Mouse (Mus musculus) neural tube, embryonic 15.5 days (tissue): ENCODE data around the gene Lrrc74a. TPM values are rescaled to one million over a fixed set of nuclear protein-coding genes. Genes with fewer than 3 reads are reported as not detected.
A peak's percentile ranks its signal among the peaks of the same experiment; 100 is the strongest.

Experiments used
- ATAC-seq: fragments of 200-750 bp; cut with Nextera tagmentation; 2 replicates; pipeline ENCODE4 v1.8.0; 2017; ENCODE audit warnings: mild to moderate bottlenecking, moderate TSS enrichment, moderate library complexity; ENCODE audit not compliant: low FRiP score
- H3K27ac ChIP-seq: fragments of 300-500 bp; sonication (generic); replicated peaks from 2 replicates; pipeline ENCODE4 v1.5.1; 2015; ENCODE audit warnings: mild to moderate bottlenecking, inconsistent platforms
- H3K27me3 ChIP-seq: fragments of 300-500 bp; sonication (generic); replicated peaks from 2 replicates; pipeline ENCODE4 v1.6.1; 2015; ENCODE audit warnings: inconsistent platforms
- H3K36me3 ChIP-seq: fragments of 300-500 bp; sonication (generic); 2 replicates; pipeline ENCODE4 v1.6.1; 2015; ENCODE audit warnings: inconsistent platforms
- H3K4me1 ChIP-seq: fragments of 300-500 bp; sonication (generic); 2 replicates; pipeline ENCODE4 v1.6.1; 2015; ENCODE audit warnings: inconsistent platforms
- H3K4me2 ChIP-seq: fragments of 300-500 bp; sonication (generic); 2 replicates; pipeline ENCODE4 v1.6.1; 2015; ENCODE audit warnings: inconsistent platforms, mild to moderate bottlenecking, moderate library complexity
- H3K4me3 ChIP-seq: fragments of 300-500 bp; sonication (generic); replicated peaks from 2 replicates; pipeline ENCODE4 v1.5.1; 2015; ENCODE audit warnings: mild to moderate bottlenecking, inconsistent platforms
- H3K9ac ChIP-seq: fragments of 300-500 bp; sonication (generic); replicated peaks from 2 replicates; pipeline ENCODE4 v1.6.1; 2015; ENCODE audit warnings: mild to moderate bottlenecking, inconsistent platforms
- H3K9me3 ChIP-seq: fragments of 300-500 bp; sonication (generic); replicated peaks from 2 replicates; pipeline ENCODE4 v1.6.1; 2016; ENCODE audit warnings: inconsistent platforms
- WGBS: fragments of 180-500 bp; shearing (Covaris S2); methylation state at CpG from one replicate; pipeline ENCODE4 v1.1.7; 2015; ENCODE audit warnings: mixed read lengths; 5-methylcytosine and 5-hydroxymethylcytosine counted together
- polyA plus RNA-seq: library from polyadenylated mRNA; unstranded; fragments of >200 nt; fragmentation: Nextera tagmentation; extraction: Ambion mirVana; gene quantifications from 2 replicates; pipeline ENCODE4 v1.2.1, GENCODE M21; 2015

Lrrc74a gene
- polyA plus RNA-seq, 1 experiment from 2014 or later = not detected

DNA sequence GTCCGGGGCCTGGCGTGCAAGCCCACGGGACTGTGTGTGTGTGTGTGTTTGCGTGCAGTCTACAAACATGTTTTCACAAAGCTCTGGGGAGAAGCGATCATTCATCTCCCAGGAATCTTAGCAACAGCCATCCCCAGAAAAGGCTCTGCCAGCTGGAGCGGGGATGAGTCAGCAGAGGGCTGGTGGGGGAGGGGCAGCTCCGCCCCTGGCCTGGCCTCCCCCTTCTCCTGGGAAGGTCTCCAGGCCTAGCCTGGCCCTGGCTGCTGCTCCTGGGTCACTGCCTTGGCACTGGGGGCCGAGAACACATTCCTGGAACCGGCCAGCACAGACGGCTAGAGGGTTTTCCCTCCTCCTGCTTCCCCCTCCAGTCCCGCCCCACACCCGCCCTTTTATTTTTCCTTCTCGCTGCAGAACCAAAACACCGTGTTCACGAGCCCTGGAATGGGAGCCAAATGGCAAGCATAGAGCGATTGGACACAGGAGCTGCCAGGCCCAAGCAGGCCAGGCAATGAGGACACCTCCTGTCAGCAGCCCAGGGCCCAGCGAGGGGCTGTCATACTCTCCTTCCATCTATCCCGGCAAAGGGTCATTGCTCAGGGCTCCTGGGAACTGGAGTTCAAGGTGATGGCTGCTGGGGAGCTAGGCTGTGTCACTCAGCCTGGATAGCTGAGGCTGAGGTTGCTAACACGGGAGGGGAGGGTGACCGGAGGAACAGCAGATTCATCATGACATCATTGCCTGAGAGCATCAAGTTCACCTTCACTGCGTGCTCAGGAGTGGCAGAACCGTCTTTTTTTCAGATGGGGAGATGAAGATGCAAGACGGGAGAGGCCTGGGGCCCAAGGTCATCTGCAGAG, 67.2 kb downstream of the Lrrc74a start:
- H3K27ac ChIP-seq = peak overlapping the region; percentile 98
- H3K36me3 ChIP-seq = no peaks in the 10 kb centered on the region
- peaks cover 79% of the 10 kb centered on the region for H3K4me1 ChIP-seq
- H3K27me3 ChIP-seq = no peaks in the 10 kb centered on the region
- peak; percentile 60 for ATAC-seq
- no peak overlapping the region for H3K4me3 ChIP-seq
- peak overlapping the region; percentile 36 for H3K9ac ChIP-seq
- H3K9me3 ChIP-seq = no peaks in the 10 kb centered on the region
- WGBS = 2% methylated on average over 23 of the region's 23 CpGs
- H3K4me2 ChIP-seq = peak overlapping the region; percentile 34

DNA sequence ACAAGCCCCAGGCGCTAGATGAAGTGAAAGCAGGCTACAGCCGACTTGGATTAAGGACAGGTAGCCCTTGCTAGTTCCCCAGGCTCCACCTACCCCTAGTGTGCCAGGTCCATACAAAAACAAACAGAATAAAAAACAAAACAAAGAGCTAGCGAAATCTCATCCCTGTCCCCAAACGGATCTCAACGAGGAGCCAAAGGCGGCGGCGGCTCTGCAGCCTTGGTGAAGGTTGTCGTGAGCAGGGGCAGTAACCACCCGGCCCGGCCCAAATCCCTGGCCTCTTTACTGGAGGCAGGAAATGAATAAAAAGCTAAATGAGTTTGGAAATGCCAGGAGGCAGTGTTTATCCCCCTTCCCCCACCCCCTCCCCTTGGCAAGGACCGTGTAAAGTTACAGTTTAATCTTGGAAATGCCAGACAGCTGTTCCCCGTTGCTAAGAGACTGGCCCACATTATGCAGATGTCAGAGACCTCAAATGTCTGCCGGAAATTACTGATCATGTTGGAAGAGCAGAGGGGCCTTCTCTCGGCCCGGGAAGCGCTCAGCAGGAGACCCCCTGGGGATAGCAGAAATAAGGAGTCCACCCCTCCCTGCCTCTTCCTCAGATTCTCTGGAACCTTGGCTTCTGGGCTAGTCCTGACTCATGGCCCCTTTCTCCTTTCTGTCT, 68.0 kb downstream of the Lrrc74a start:
- Histone ChIP-seq H3K4me2 (peak overlapping the region; percentile 34), H3K9me3 (no peaks in the 10 kb centered on the region), H3K36me3 (no peaks in the 10 kb centered on the region), H3K9ac (peak overlapping the region; percentile 36), H3K4me1 (peaks cover 86% of the 10 kb centered on the region), H3K4me3 (no peak overlapping the region), H3K27me3 (no peaks in the 10 kb centered on the region), H3K27ac (peak overlapping the region; percentile 98)
- WGBS = 3% methylated on average over 17 of the region's 17 CpGs
- ATAC-seq = no peak; the same call in 1 of the 2 replicates

DNA sequence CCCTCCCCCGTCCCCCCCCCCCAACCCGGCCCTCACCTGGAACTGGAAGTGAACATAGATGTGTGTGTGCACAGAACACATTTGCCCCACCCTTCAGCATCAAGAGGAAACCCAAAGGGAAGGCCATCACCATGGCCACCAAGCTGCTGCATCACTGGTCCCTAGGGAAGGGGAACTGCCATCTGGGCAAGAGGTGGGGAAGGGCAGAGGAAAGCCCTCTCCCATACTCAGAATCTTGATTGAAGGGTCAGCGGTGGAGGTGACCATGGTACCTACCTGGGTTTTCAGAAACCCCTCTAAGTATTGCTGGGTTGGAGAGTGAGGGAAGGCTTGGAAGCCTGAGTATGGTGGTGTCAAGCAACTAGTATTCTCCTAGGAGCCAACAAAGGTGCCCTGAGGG, 68.7 kb downstream of the Lrrc74a start:
- WGBS = 48% methylated on average over 3 of the region's 3 CpGs
- Histone ChIP-seq H3K27ac (peak overlapping the region; percentile 98), H3K4me3 (no peak overlapping the region), H3K27me3 (no peaks in the 10 kb centered on the region), H3K4me2 (no peak overlapping the region), H3K9ac (no peak overlapping the region), H3K36me3 (no peaks in the 10 kb centered on the region), H3K9me3 (no peaks in the 10 kb centered on the region), H3K4me1 (peaks cover 93% of the 10 kb centered on the region)
- ATAC-seq = no peak

DNA sequence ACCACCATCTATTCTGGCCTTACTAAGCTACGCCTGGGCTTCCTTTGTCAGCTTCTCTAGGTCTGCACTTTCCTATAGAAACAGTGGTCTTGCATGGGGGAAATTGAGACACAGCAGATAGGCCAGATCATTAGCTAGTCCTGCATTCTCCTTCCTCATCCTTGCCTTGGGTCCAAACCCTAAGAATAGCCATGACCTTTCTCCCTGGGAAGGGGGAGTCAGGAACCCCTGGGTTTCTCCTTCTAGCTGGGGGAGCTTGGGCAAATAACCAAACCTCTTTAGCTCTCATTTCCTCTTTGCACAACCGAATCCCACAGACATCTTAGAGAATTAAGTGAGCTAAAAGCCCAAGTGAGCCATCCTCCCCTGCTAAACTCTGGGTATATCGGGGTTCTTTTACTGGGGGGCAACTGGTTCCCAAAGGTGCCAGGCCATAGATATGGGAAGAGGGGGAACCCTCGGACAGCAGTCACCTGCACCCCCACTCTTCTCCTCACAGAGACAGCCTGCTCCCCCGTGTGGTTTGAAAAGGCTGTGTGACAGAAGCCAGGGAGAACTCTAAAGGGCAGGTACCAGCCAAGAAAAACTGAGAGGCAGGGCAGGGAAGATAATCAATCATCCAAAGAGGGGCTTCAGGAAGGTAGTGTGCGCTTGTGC, 69.6 kb downstream of the Lrrc74a start:
- H3K4me1 ChIP-seq = peaks cover 100% of the 10 kb centered on the region
- H3K36me3 ChIP-seq = no peaks in the 10 kb centered on the region
- no peak overlapping the region for H3K4me2 ChIP-seq
- no peaks in the 10 kb centered on the region for H3K9me3 ChIP-seq
- peak overlapping the region; percentile 98 for H3K27ac ChIP-seq
- 34% methylated on average over 6 of the region's 6 CpGs for WGBS
- no peak for ATAC-seq
- H3K9ac ChIP-seq = no peak overlapping the region
- H3K4me3 ChIP-seq = no peak overlapping the region
- H3K27me3 ChIP-seq = no peaks in the 10 kb centered on the region

GRCm38 (mm10) chr12:86804308-86804700, 70.1 kb downstream of the Lrrc74a start:
- Histone ChIP-seq H3K4me1 (peaks cover 100% of the 10 kb centered on the region), H3K4me3 (no peak overlapping the region), H3K4me2 (no peak overlapping the region), H3K9me3 (no peaks in the 10 kb centered on the region), H3K36me3 (no peaks in the 10 kb centered on the region), H3K27ac (peak overlapping the region; percentile 98), H3K9ac (no peak overlapping the region), H3K27me3 (no peaks in the 10 kb centered on the region)
- no peak for ATAC-seq
- 36% methylated on average over 4 of the region's 4 CpGs for WGBS

DNA sequence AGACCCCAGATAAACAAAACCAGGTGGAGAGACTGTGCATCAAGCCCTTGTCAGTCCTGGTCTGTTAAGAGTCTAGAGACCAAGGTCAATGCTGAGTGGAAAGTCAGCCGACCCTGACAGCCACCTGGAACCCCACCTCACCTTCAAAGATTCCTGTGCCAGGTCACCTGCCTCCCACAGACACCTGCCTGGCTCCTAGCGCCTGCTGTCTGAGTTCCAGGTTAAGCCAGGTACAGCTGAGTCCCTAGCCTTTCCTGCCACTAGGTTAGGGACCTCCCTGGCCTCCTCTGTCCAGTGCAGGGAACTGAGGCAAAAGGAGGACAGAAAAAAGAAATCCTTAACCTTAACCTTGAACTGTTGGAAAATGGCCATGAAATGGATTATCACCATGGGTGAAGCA, 70.7 kb downstream of the Lrrc74a start:
- Histone ChIP-seq H3K9ac (no peak overlapping the region), H3K27me3 (no peaks in the 10 kb centered on the region), H3K9me3 (no peaks in the 10 kb centered on the region), H3K36me3 (no peaks in the 10 kb centered on the region), H3K4me2 (no peak overlapping the region), H3K4me1 (peaks cover 100% of the 10 kb centered on the region), H3K27ac (peak overlapping the region; percentile 98), H3K4me3 (no peak overlapping the region)
- ATAC-seq = no peak
- WGBS = 82% methylated on average over 2 of the region's 2 CpGs

DNA sequence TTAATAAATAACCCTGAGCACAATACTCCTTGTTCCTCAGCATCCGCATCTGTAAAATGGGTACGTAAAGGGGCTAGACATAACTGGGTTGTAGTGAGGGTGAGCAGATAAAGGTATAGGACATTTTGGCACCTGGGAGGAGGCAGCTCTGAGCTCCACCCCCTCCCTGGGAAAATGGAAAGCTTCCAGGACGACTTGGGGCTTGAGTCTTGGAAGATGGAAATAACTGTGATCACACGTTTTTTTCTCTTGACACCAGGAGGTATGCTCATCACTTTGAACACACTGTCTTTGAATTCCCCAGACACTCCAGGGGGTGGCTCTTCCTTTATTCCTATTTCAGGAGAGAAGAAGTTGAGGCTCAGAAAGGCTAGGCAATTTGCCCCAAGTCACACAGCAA, 71.1 kb downstream of the Lrrc74a start:
- ATAC-seq = no peak
- H3K9ac ChIP-seq = 0 out of 2 replicates have a peak overlapping the region, but pooled peaks have one; percentile 2
- WGBS = 69% methylated on average over 4 of the region's 4 CpGs

GRCm38 (mm10) chr12:86806031-86806922, 72.1 kb downstream of the Lrrc74a start:
- 0 out of 2 replicates have a peak overlapping the region, but pooled peaks have one; percentile 2 for H3K9ac ChIP-seq
- H3K27me3 ChIP-seq = no peaks in the 10 kb centered on the region
- peak; percentile 39 for ATAC-seq
- H3K4me1 ChIP-seq = peaks cover 99% of the 10 kb centered on the region
- WGBS = 9% methylated on average over 18 of the region's 20 CpGs
- peak overlapping the region; percentile 45 for H3K4me2 ChIP-seq
- H3K27ac ChIP-seq = peak overlapping the region; percentile 98
- no peaks in the 10 kb centered on the region for H3K36me3 ChIP-seq
- H3K9me3 ChIP-seq = no peaks in the 10 kb centered on the region
- H3K4me3 ChIP-seq = no peak overlapping the region

More for the DNA sequence above, 71.1 kb downstream of the Lrrc74a start:
- Histone ChIP-seq H3K36me3 (no peaks in the 10 kb centered on the region), H3K4me2 (no peak overlapping the region), H3K9me3 (no peaks in the 10 kb centered on the region), H3K27ac (peak overlapping the region; percentile 98), H3K4me3 (no peak overlapping the region), H3K4me1 (peaks cover 99% of the 10 kb centered on the region), H3K27me3 (no peaks in the 10 kb centered on the region)

GRCm38 (mm10) chr12:86806923-86807794, 73.0 kb downstream of the Lrrc74a start:
- Histone ChIP-seq H3K4me2 (peak overlapping the region; percentile 45), H3K9ac (peak overlapping the region; percentile 43), H3K27ac (peak overlapping the region; percentile 98), H3K4me3 (no peak overlapping the region), H3K36me3 (no peaks in the 10 kb centered on the region), H3K9me3 (no peaks in the 10 kb centered on the region), H3K27me3 (no peaks in the 10 kb centered on the region), H3K4me1 (peaks cover 99% of the 10 kb centered on the region)
- ATAC-seq = peak; percentile 88
- WGBS = 9% methylated on average over 5 of the region's 5 CpGs

DNA sequence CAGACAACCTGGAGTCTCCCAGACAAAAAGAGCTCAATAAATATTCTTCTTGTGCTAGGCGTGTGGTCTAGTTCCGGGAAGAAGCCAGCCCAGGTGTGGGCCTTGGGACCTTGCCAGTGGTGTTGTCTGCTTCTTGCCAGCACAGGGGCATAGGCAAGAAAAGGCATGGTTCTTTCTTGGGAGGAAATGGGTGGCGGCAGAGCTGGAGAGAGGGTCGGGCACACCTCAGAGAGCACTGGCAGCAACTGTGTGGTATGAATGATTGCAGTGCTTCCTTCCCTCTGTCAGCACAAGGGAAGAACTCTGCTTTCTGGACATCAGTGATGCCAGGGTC, 73.6 kb downstream of the Lrrc74a start:
- Histone ChIP-seq H3K9me3 (no peaks in the 10 kb centered on the region), H3K27me3 (no peaks in the 10 kb centered on the region), H3K4me2 (peak overlapping the region; percentile 45), H3K9ac (peak overlapping the region; percentile 43), H3K27ac (peak overlapping the region; percentile 98), H3K4me3 (no peak overlapping the region), H3K36me3 (no peaks in the 10 kb centered on the region), H3K4me1 (peaks cover 96% of the 10 kb centered on the region)
- ATAC-seq = peak; percentile 12
- WGBS = 14% methylated on average over 4 of the region's 4 CpGs
